Mouse (Mus musculus): ENCODE data around the gene Ppip5k2. TPM values are rescaled to one million over a fixed set of nuclear protein-coding genes. Genes with fewer than 3 reads are reported as not detected.
A peak's percentile ranks its signal among the peaks of the same experiment; 100 is the strongest.

Ppip5k2 gene
- total RNA-seq, 2 experiments from 2014 or later: 7.9 to 10.0 TPM

- no peak for DNase-seq (ENCODE audit: low spot score in 2 of 2)
Measured at GRCm38 (mm10) chr1:97760598-97760997, 9.6 kb downstream of the Ppip5k2 start.

- no peak for DNase-seq (ENCODE audit: low spot score in 2 of 2)
Measured at GRCm38 (mm10) chr1:97759841-97760240, 10.4 kb downstream of the Ppip5k2 start.

GRCm38 (mm10) chr1:97754392-97754791 lies 15.8 kb downstream of the Ppip5k2 start:
- DNase-seq (ENCODE audit: low spot score in 2 of 2): no peak

- no peak for DNase-seq (ENCODE audit: low spot score in 2 of 2)
Measured at GRCm38 (mm10) chr1:97753216-97753615, 17.0 kb downstream of the Ppip5k2 start.

- no peak for DNase-seq (ENCODE audit: low spot score in 2 of 2)
Measured at GRCm38 (mm10) chr1:97748163-97748562, 22.0 kb downstream of the Ppip5k2 start.

GRCm38 (mm10) chr1:97746261-97746660 lies 23.9 kb downstream of the Ppip5k2 start:
- no peak for DNase-seq (ENCODE audit: low spot score in 2 of 2)

- DNase-seq (ENCODE audit: low spot score in 2 of 2): no peak
Measured at GRCm38 (mm10) chr1:97745712-97746111, 24.5 kb downstream of the Ppip5k2 start.

GRCm38 (mm10) chr1:97743063-97743462 lies 27.1 kb downstream of the Ppip5k2 start:
- no peak for DNase-seq (ENCODE audit: low spot score in 2 of 2)

- DNase-seq (ENCODE audit: low spot score in 2 of 2): no peak
Measured at GRCm38 (mm10) chr1:97729339-97729738, 40.9 kb downstream of the Ppip5k2 start.

- DNase-seq (ENCODE audit: low spot score in 2 of 2): no peak
Measured at GRCm38 (mm10) chr1:97726730-97727129, 43.5 kb downstream of the Ppip5k2 start.

- no peak for DNase-seq (ENCODE audit: low spot score in 2 of 2)
Measured at GRCm38 (mm10) chr1:97718440-97718839, 51.8 kb downstream of the Ppip5k2 start.

GRCm38 (mm10) chr1:97714334-97714868 lies 55.8 kb downstream of the Ppip5k2 start:
- DNase-seq (ENCODE audit: low spot score in 2 of 2): no peak

GRCm38 (mm10) chr1:97710520-97710919 lies 59.7 kb downstream of the Ppip5k2 start:
- no peak for DNase-seq (ENCODE audit: low spot score in 2 of 2)

GRCm38 (mm10) chr1:97705389-97705788 lies 64.8 kb downstream of the Ppip5k2 start:
- DNase-seq (ENCODE audit: low spot score in 2 of 2): no peak

- DNase-seq (ENCODE audit: low spot score in 2 of 2): no peak
Measured at GRCm38 (mm10) chr1:97704646-97705045, 65.6 kb downstream of the Ppip5k2 start.

- DNase-seq (ENCODE audit: low spot score in 2 of 2): no peak
Measured at GRCm38 (mm10) chr1:97698956-97699570, 71.1 kb downstream of the Ppip5k2 start.

- no peak for DNase-seq (ENCODE audit: low spot score in 2 of 2)
Measured at GRCm38 (mm10) chr1:97697273-97697672, 72.9 kb downstream of the Ppip5k2 start.

GRCm38 (mm10) chr1:97693825-97694224 lies 76.4 kb downstream of the Ppip5k2 start:
- no peak for DNase-seq (ENCODE audit: low spot score in 2 of 2)

GRCm38 (mm10) chr1:97688756-97689155 lies 81.5 kb downstream of the Ppip5k2 start:
- peak; percentile 14 to 29 for DNase-seq (ENCODE audit: low spot score in 2 of 2)

- no peak for DNase-seq (ENCODE audit: low spot score in 2 of 2)
Measured at GRCm38 (mm10) chr1:97676526-97677177, 93.6 kb downstream of the Ppip5k2 start.

- no peak for DNase-seq (ENCODE audit: low spot score in 2 of 2)
Measured at GRCm38 (mm10) chr1:97676115-97676514, 94.1 kb downstream of the Ppip5k2 start.

- no peak for DNase-seq (ENCODE audit: low spot score in 2 of 2)
Measured at GRCm38 (mm10) chr1:97672849-97673248, 97.4 kb downstream of the Ppip5k2 start.

GRCm38 (mm10) chr1:97667288-97667687 lies 102.9 kb downstream of the Ppip5k2 start:
- DNase-seq (ENCODE audit: low spot score in 2 of 2): no peak
